36 mouse cellular contexts compared by ENCODE assay signal in genomic region chr17:23330657-23331056, GRCm38 (mm10). TPM values are rescaled to one million over a fixed set of nuclear protein-coding genes. Genes with fewer than 3 reads are reported as not detected.
A peak's percentile ranks its signal among the peaks of the same experiment; 100 is the strongest.
DNase-seq lines count a peak whose midpoint lies in the region; ATAC-seq and TF ChIP-seq lines count a peak whose summit lies in the region.
"Had no signal": no experiment of that assay in that cellular context is flagged by ENCODE, and none has a peak within 500 bp of the region (broad histone marks: within the 10 kb centered on the region; RNA-seq: fewer than 3 reads in every experiment).

No protein-coding gene starts in this region.

- WGBS in heart, embryonic 13.5 days = 66% methylated on average over 6 of the region's 6 CpGs
- 75% methylated on average over 6 of the region's 6 CpGs for WGBS in stomach, embryonic 14.5 days
- WGBS in stomach, postnatal 0 days = 74% methylated on average over 6 of the region's 6 CpGs

- no peak for TF ChIP-seq EP300 in stomach, postnatal 0 days (optimal IDR thresholded peaks at IDR 0.05)

- no peak for TF ChIP-seq CTCF in stomach, postnatal 0 days (IDR thresholded peaks at IDR 0.05; ENCODE audit: low read depth)

- no peak for ATAC-seq in CD4-positive, CD25-positive, alpha-beta regulatory T cell, adult 4 months
- ATAC-seq in heart, embryonic 13.5 days (ENCODE audit: extremely low read depth, insufficient number of reproducible peaks, low FRiP score, low TSS enrichment) = 0 out of 2 replicates have a peak, but pooled peaks have one; percentile 46
- ATAC-seq in stomach, embryonic 14.5 days (ENCODE audit: insufficient number of reproducible peaks, insufficient read depth, low FRiP score, low read depth) = 0 out of 2 replicates have a peak, but pooled peaks have one; percentile 63
- no peak for ATAC-seq in stomach, postnatal 0 days (ENCODE audit: low FRiP score, low TSS enrichment)
- ATAC-seq: activated CD4-positive, CD25-positive, alpha-beta regulatory T cell, adult 4 months; forebrain, embryonic 14.5 days; forebrain, postnatal 0 days; hindbrain, postnatal 0 days; inflammation-experienced regulatory T-cells, adult 6 months; intestine, embryonic 16.5 days had no signal

- H3K36me3 ChIP-seq in heart, embryonic 13.5 days = no peaks in the 10 kb centered on the region
- no peaks in the 10 kb centered on the region for H3K36me3 ChIP-seq in stomach, embryonic 14.5 days (ENCODE audit: control insufficient read depth, insufficient read depth, low read length)
- no peaks in the 10 kb centered on the region for H3K36me3 ChIP-seq in stomach, postnatal 0 days (ENCODE audit: control insufficient read depth, insufficient read depth, low read length)
- H3K36me3 ChIP-seq: embryonic facial prominence, embryonic 15.5 days had no signal

- no peak overlapping the region for H3K27ac ChIP-seq in heart, embryonic 13.5 days (replicated peaks)
- no peak overlapping the region for H3K27ac ChIP-seq in stomach, embryonic 14.5 days (ENCODE audit: low read length)
- no peak overlapping the region for H3K27ac ChIP-seq in stomach, postnatal 0 days (replicated peaks)
- H3K27ac ChIP-seq: embryonic facial prominence, embryonic 15.5 days; heart, adult 2 months; hindbrain, embryonic 14.5 days; hindbrain, postnatal 0 days had no signal

- no peak overlapping the region for H3K4me3 ChIP-seq in heart, embryonic 13.5 days
- no peak overlapping the region for H3K4me3 ChIP-seq in stomach, embryonic 14.5 days (ENCODE audit: low read depth, low read length)
- no peak overlapping the region for H3K4me3 ChIP-seq in stomach, postnatal 0 days (ENCODE audit: low read depth, low read length)
- H3K4me3 ChIP-seq: embryonic facial prominence, embryonic 15.5 days; heart, adult 2 months had no signal

- no peak overlapping the region for H3K4me2 ChIP-seq in heart, embryonic 13.5 days
- H3K4me2 ChIP-seq in stomach, embryonic 14.5 days (replicated peaks; ENCODE audit: low read depth, low read length) = no peak overlapping the region
- no peak overlapping the region for H3K4me2 ChIP-seq in stomach, postnatal 0 days (replicated peaks; ENCODE audit: low read depth)
- H3K4me2 ChIP-seq: embryonic facial prominence, embryonic 15.5 days; heart, embryonic 11.5 days; hindbrain, embryonic 14.5 days had no signal

- intact Hi-C loops in gastrocnemius, postnatal 14 days (cut with DNase I; ENCODE audit: low total_unique reads) = no loop called here

- H3K4me1 ChIP-seq in heart, embryonic 13.5 days = no peaks in the 10 kb centered on the region
- no peaks in the 10 kb centered on the region for H3K4me1 ChIP-seq in stomach, embryonic 14.5 days (ENCODE audit: control insufficient read depth, insufficient read depth, low read length)
- H3K4me1 ChIP-seq in stomach, postnatal 0 days (replicated peaks; ENCODE audit: control insufficient read depth, insufficient read depth) = no peaks in the 10 kb centered on the region
- H3K4me1 ChIP-seq: embryonic facial prominence, embryonic 15.5 days had no signal

- no peak overlapping the region for H3K9ac ChIP-seq in heart, embryonic 13.5 days
- H3K9ac ChIP-seq in stomach, embryonic 14.5 days (replicated peaks; ENCODE audit: low read depth, low read length) = no peak overlapping the region
- no peak overlapping the region for H3K9ac ChIP-seq in stomach, postnatal 0 days (ENCODE audit: low read length)
- H3K9ac ChIP-seq: embryonic facial prominence, embryonic 15.5 days; forebrain, postnatal 0 days; hindbrain, embryonic 14.5 days had no signal

- no peaks in the 10 kb centered on the region for H3K27me3 ChIP-seq in heart, embryonic 13.5 days (replicated peaks)
- no peaks in the 10 kb centered on the region for H3K27me3 ChIP-seq in stomach, embryonic 14.5 days (ENCODE audit: control insufficient read depth, insufficient read depth, low read length)
- no peaks in the 10 kb centered on the region for H3K27me3 ChIP-seq in stomach, postnatal 0 days (ENCODE audit: control insufficient read depth, insufficient read depth, low read length)
- H3K27me3 ChIP-seq: embryonic facial prominence, embryonic 15.5 days had no signal

- H3K9me3 ChIP-seq in heart, embryonic 13.5 days = peaks cover 33% of the 10 kb centered on the region
- H3K9me3 ChIP-seq in stomach, embryonic 14.5 days (ENCODE audit: control insufficient read depth, low read depth, low read length) = peaks cover 4% of the 10 kb centered on the region
- H3K9me3 ChIP-seq in stomach, postnatal 0 days (ENCODE audit: control insufficient read depth, low read length) = peaks cover 4% of the 10 kb centered on the region; the same call in 1 of the 2 replicates
- H3K9me3 ChIP-seq: embryonic facial prominence, embryonic 15.5 days had no signal

- peak; percentile 0 for DNase-seq in CD4-positive, CD25-positive, alpha-beta regulatory T cell, adult 2 months (ENCODE audit: low read depth, low spot score)
- DNase-seq in heart, adult 9 months (ENCODE audit: low spot score in 2 of 2) = no peak
- DNase-seq in stomach, postnatal 0 days (ENCODE audit: low spot score) = no peak
- no peak for DNase-seq in gastrocnemius, postnatal 14 days
- no peak for DNase-seq in spleen, adult 18-20 months
- DNase-seq: adrenal gland, adult 8-10 months; adrenal gland, postnatal 25 days; cerebellum, adult 11-12 months; cerebellum, adult 8-10 months; cerebellum, postnatal 10 days; cerebellum, postnatal 36 days; embryo, embryonic 11 days; forebrain, postnatal 0 days; gastrocnemius, postnatal 36 days; heart, adult 2 months had no signal

RNA-seq across cellular contexts. Expression of gene Vmn2r115, which starts 12.9 kb away (rescaled TPM):
- polyA plus RNA-seq in CD4-positive, CD25-positive, alpha-beta regulatory T cell, adult 4 months (2017; shearing (Covaris generic)) = not detected
- polyA plus RNA-seq in heart, embryonic 13.5 days (2015; fragmentation: Nextera tagmentation; extraction: Ambion mirVana) = not detected in 2 replicates
- not detected in 2 replicates for polyA plus RNA-seq in stomach, embryonic 14.5 days (2014; fragmentation: Nextera tagmentation; extraction: Ambion mirVana)
- polyA plus RNA-seq in stomach, postnatal 0 days (2015; fragmentation: Nextera tagmentation; extraction: Ambion mirVana) = 0.01 TPM in 1 of 2 replicates, not detected in the other
- not detected for total RNA-seq in gastrocnemius, postnatal 14 days (2021)
- total RNA-seq: adrenal gland, postnatal 25 days; forebrain, postnatal 0 days; gastrocnemius, adult 8-10 months; gastrocnemius, postnatal 36 days; granulocyte monocyte progenitor cell, adult 5-6 weeks; heart, adult 2 months; heart, postnatal 25 days; hematopoietic stem cell, adult 5-6 weeks; hindbrain, postnatal 0 days; MEL had no signal
- polyA plus RNA-seq: brain, embryonic 14.5 days; embryonic facial prominence, embryonic 11.5 days; embryonic facial prominence, embryonic 15.5 days; forebrain, embryonic 11.5 days; forebrain, embryonic 14.5 days; forebrain, postnatal 0 days; heart, adult 2 months; heart, embryonic 11.5 days; heart, embryonic 16.5 days; hindbrain, embryonic 14.5 days; hindbrain, postnatal 0 days; inflammation-experienced regulatory T-cells, adult 6 months; intestine, embryonic 16.5 days had no signal

RNA-seq across cellular contexts. Expression of gene Vmn2r114, which starts 18.3 kb away (rescaled TPM):
- polyA plus RNA-seq in CD4-positive, CD25-positive, alpha-beta regulatory T cell, adult 4 months (2017; shearing (Covaris generic)) = under 1 TPM in 1 of 2 experiments, not detected in 1; 0.09 TPM
- polyA plus RNA-seq in heart, embryonic 13.5 days (2015; fragmentation: Nextera tagmentation; extraction: Ambion mirVana) = not detected in 2 replicates
- polyA plus RNA-seq in stomach, embryonic 14.5 days (2014; fragmentation: Nextera tagmentation; extraction: Ambion mirVana) = not detected in 2 replicates
- polyA plus RNA-seq in stomach, postnatal 0 days (2015; fragmentation: Nextera tagmentation; extraction: Ambion mirVana) = 0.01 TPM in 1 of 2 replicates, not detected in the other
- not detected for total RNA-seq in gastrocnemius, postnatal 14 days (2021)
- total RNA-seq: adrenal gland, adult 8-10 months; adrenal gland, postnatal 25 days; forebrain, postnatal 0 days; gastrocnemius, adult 8-10 months; gastrocnemius, postnatal 36 days; granulocyte monocyte progenitor cell, adult 5-6 weeks; heart, adult 2 months; heart, postnatal 25 days; hematopoietic stem cell, adult 5-6 weeks; hindbrain, postnatal 0 days had no signal
- polyA plus RNA-seq: brain, embryonic 14.5 days; cortical plate, adult 2 months; embryonic facial prominence, embryonic 11.5 days; embryonic facial prominence, embryonic 15.5 days; forebrain, embryonic 11.5 days; forebrain, embryonic 14.5 days; forebrain, postnatal 0 days; heart, adult 2 months; heart, embryonic 11.5 days; hindbrain, embryonic 14.5 days; hindbrain, postnatal 0 days; intestine, embryonic 16.5 days had no signal

RNA-seq across cellular contexts. Expression of gene Vmn2r116, which starts 53.7 kb away (rescaled TPM):
- polyA plus RNA-seq in CD4-positive, CD25-positive, alpha-beta regulatory T cell, adult 4 months (2017; shearing (Covaris generic)) = not detected
- polyA plus RNA-seq in heart, embryonic 13.5 days (2015; fragmentation: Nextera tagmentation; extraction: Ambion mirVana) = not detected in 2 replicates
- not detected in 2 replicates for polyA plus RNA-seq in stomach, embryonic 14.5 days (2014; fragmentation: Nextera tagmentation; extraction: Ambion mirVana)
- polyA plus RNA-seq in stomach, postnatal 0 days (2015; fragmentation: Nextera tagmentation; extraction: Ambion mirVana) = not detected in 2 replicates
- not detected for total RNA-seq in gastrocnemius, postnatal 14 days (2021)
- total RNA-seq: adrenal gland, adult 8-10 months; adrenal gland, postnatal 25 days; forebrain, postnatal 0 days; gastrocnemius, adult 8-10 months; gastrocnemius, postnatal 36 days; granulocyte monocyte progenitor cell, adult 5-6 weeks; heart, adult 2 months; heart, postnatal 25 days; hematopoietic stem cell, adult 5-6 weeks; hindbrain, postnatal 0 days; MEL had no signal
- polyA plus RNA-seq: activated CD4-positive, CD25-positive, alpha-beta regulatory T cell, adult 4 months; brain, embryonic 14.5 days; cortical plate, adult 2 months; embryonic facial prominence, embryonic 11.5 days; embryonic facial prominence, embryonic 15.5 days; forebrain, embryonic 11.5 days; forebrain, embryonic 14.5 days; forebrain, postnatal 0 days; heart, adult 2 months; heart, embryonic 11.5 days; heart, embryonic 16.5 days; hindbrain, embryonic 14.5 days; hindbrain, postnatal 0 days; inflammation-experienced regulatory T-cells, adult 6 months; intestine, embryonic 16.5 days had no signal

Comparison
In these comparisons a context has a peak if more than half of its experiments do, and no peak if none do; other contexts are left out.
1. ATAC-seq: peak in heart, embryonic 13.5 days (single experiment) and stomach, embryonic 14.5 days (single experiment); none in CD4-positive, CD25-positive, alpha-beta regulatory T cell, adult 4 months (single experiment) and stomach, postnatal 0 days (single experiment).